Mouse (Mus musculus) bone marrow, adult 2 months (tissue): ENCODE data around the gene Psmc3ip.
"Not testable (repeated sequence)": the region's sequence is repeated elsewhere in the genome, so short reads cannot be mapped to it uniquely, and the experiment has no call there.

ENCODE experiments used
- CTCF ChIP-seq: fragments of 200-500 bp; IDR thresholded peaks from 2 replicates; pipeline ENCODE4 v1.5.1; 2011; ENCODE audit warnings: low read length, control low read depth; ENCODE audit not compliant: control insufficient read depth, insufficient read depth
- POLR2A ChIP-seq: fragments of 200-500 bp; IDR thresholded peaks from 2 replicates; pipeline ENCODE4 v1.6.1; 2011; ENCODE audit warnings: low read depth, mild to moderate bottlenecking, control low read depth, low read length, borderline replicate concordance; ENCODE audit not compliant: control insufficient read depth

GRCm38 (mm10) chr11:101124494-101124893 is 29.3 kb upstream of the Psmc3ip start:
- TF ChIP-seq CTCF, POLR2A: not testable (repeated sequence)
